Mouse (Mus musculus): ENCODE measurements around the gene Gpc6. TPM values are rescaled to one million over a fixed set of nuclear protein-coding genes. Genes with fewer than 3 reads are reported as not detected.

Gpc6 gene
- total RNA-seq, 2 experiments from 2014 or later, result 27.4 to 32.7 TPM

DNA sequence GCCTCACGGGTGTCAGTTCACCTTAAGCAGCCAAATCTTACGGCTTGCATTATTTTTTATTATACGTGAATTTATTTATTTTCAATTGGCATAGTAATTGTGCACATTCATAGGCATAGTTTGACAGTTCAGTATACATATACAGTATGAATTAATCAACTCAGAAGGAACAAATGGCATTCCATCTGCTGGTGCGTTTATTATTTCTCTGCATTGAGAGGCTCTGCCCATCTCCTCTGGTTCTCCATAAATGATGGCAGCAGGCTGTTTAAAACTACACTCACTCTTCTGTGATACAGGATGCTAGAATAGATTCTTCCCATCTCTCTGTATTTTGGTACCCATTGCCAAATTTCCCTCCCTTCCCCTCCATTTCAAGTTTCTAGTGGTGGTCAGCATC lies 16.7 kb downstream of the Gpc6 start:
- intact Hi-C loops (cut with DNase I), result no loop called here
- DNase-seq (ENCODE audit: extremely low spot score in 1 of 2, low spot score in 2 of 2), result no peak

DNA sequence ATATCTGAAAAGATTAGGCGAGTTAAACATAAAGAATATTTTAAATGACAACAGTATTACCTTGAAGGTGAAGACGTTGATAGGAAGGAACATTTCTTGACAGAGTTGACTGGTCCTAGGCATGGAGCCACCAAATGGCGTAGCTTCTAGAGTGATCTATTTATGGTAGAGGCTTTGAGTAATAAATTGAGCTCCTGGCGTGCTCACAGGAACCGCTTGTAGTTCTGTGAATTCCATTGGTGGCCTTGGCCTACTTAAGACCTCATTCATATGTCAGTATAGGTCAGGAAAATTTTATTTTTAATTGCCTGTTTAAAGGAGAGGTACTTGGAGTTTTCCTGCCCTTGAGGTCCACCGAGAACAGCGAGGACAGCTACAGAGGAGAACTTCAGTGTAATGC lies 18.6 kb downstream of the Gpc6 start:
- intact Hi-C loops (cut with DNase I), result no loop called here
- DNase-seq (ENCODE audit: extremely low spot score in 1 of 2, low spot score in 2 of 2), result no peak

- DNase-seq (ENCODE audit: extremely low spot score in 1 of 2, low spot score in 2 of 2), result no peak
- intact Hi-C loops (cut with DNase I), result no loop called here
These were observed 20.9 kb downstream of the Gpc6 start for GRCm38 (mm10) chr14:116945975-116946374.

GRCm38 (mm10) chr14:116947461-116947860 lies 22.3 kb downstream of the Gpc6 start:
- intact Hi-C loops (cut with DNase I), result no loop called here
- DNase-seq (ENCODE audit: extremely low spot score in 1 of 2, low spot score in 2 of 2), result no peak

DNA sequence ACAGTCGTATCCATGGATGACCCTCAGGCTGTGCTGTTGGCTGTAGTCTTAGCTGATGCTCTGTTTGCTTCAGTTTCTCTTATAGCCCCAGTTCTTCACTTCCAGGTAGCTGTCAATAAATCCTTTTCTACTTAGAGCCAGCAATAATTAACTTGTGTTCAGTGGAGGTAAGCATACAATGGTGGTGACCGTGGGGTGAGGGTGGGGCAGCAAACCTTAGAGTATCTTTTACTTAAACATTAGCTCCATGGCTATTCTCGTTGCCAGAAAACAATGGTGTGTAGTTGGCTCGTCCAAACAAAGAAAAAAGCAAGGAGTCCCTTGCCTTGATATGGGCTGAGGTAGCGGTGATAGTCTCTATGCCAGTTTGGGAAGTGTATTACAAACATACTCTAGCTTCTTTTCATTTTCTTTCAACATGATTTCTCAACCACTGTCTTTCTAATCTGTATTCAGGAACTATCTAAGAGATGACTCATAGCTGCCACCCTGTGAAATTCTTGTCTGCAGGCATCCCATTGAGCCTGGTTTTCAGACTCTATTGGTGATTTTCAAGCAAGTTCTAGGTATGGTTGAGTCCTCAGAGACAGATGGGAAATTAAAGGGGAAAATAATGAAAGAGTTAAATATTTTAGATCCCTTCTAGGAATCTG lies 22.9 kb downstream of the Gpc6 start:
- DNase-seq (ENCODE audit: extremely low spot score in 1 of 2, low spot score in 2 of 2), result no peak
- intact Hi-C loops (cut with DNase I), result no loop called here

DNA sequence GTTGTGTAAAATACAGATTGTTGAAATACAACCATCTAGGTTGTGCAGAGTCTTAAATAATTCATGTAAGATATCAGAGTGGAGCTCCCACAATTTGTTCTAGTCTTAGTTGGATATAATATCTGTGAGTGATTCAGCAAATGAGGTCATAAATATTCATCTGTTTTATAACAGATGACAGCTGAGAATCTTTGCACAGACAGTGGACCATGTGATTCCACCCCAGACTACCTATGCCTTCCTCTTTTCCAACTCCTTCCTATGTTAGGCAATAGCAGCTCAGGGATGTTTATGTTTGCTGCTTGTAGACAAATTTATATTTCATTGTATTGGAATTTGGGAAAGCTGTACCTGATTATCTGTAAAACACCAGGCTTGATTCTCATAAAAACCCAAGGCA lies 32.0 kb downstream of the Gpc6 start:
- intact Hi-C loops (cut with DNase I), result no loop called here
- no peak for DNase-seq (ENCODE audit: extremely low spot score in 1 of 2, low spot score in 2 of 2)

DNA sequence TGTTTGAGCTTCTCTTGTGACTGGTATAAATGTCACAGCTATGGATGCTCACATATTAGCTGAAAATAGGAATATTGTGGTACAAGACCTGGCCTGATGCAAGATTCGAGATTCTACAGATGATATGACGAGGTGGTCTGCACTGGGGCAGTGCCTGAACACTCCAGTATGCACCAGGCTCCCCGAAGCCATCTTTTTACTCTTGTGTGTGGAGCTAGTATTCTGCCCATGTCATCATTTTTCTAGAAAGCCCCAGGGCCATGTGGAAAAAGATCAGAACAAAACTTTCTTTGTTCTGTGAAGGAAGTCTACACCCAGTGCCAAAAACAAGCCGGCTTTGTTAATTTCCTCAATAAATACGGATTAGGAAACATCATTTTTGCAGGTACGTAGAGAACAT lies 39.7 kb downstream of the Gpc6 start:
- intact Hi-C loops (cut with DNase I), result no loop called here
- DNase-seq (ENCODE audit: extremely low spot score in 1 of 2, low spot score in 2 of 2), result no peak

DNA sequence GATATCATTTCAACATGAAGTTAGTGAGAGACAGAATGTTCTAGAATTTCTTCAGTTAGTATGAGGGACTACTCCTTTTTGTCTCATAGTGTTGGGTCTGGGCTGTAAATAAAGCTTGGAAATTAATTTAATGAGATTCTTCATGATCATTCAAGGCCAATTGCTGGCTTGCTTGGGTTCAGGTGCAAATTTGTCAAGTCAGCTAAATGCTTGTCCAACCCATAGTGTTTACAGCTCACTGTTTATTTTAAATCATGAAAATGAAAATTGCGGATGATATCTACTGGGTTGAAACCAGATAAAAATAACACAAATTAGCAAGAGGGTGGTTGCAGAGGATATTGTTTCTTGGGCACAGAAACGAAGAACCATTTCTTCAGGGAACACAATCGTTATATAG lies 49.6 kb downstream of the Gpc6 start:
- DNase-seq (ENCODE audit: extremely low spot score in 1 of 2, low spot score in 2 of 2), result no peak
- intact Hi-C loops (cut with DNase I), result no loop called here

DNA sequence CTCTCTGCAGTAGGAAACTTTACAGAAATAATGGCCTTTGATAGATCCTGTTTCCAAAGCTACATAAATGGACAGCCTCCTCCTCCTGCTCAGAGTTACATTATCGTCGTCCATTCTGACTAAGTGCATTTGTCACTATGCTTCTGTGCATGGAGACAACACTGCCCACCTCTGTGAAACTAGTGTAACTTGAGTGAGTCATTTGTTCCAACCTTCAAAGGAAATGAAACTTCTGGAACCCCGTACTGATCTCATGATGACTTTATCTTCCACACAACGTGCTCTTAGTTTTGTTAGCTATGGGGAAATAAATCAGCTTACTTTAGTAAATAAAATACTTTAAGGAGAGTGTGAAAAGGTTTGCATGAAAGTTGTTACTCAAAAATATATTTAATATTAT lies 50.1 kb downstream of the Gpc6 start:
- no peak for DNase-seq (ENCODE audit: extremely low spot score in 1 of 2, low spot score in 2 of 2)
- intact Hi-C loops (cut with DNase I), result no loop called here

- no peak for DNase-seq (ENCODE audit: extremely low spot score in 1 of 2, low spot score in 2 of 2)
- intact Hi-C loops (cut with DNase I), result no loop called here
These were observed 52.1 kb downstream of the Gpc6 start for GRCm38 (mm10) chr14:116977259-116977658.

- DNase-seq (ENCODE audit: extremely low spot score in 1 of 2, low spot score in 2 of 2), result no peak
- intact Hi-C loops (cut with DNase I), result no loop called here
These were observed 54.7 kb downstream of the Gpc6 start for GRCm38 (mm10) chr14:116979714-116980382.

DNA sequence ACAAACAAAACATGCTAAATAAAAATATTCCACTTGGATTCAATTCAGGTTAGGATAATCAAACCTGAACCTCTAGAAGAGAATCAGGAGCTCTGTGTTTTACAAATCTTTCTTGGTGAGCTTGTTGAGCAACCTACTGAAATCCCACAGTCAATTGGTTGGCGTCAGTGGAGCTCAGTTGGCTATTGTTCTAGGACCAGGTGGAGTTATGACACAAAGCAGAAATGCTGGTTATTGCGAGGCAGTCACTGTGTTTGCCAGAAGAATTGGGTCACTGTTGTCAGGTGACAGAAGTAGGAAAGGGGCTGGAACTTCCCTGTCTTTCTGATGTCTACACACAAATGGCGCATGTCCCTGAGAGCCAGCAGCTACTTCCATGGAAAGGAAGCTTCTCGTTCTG lies 56.6 kb downstream of the Gpc6 start:
- intact Hi-C loops (cut with DNase I), result no loop called here
- DNase-seq (ENCODE audit: extremely low spot score in 1 of 2, low spot score in 2 of 2), result no peak

DNA sequence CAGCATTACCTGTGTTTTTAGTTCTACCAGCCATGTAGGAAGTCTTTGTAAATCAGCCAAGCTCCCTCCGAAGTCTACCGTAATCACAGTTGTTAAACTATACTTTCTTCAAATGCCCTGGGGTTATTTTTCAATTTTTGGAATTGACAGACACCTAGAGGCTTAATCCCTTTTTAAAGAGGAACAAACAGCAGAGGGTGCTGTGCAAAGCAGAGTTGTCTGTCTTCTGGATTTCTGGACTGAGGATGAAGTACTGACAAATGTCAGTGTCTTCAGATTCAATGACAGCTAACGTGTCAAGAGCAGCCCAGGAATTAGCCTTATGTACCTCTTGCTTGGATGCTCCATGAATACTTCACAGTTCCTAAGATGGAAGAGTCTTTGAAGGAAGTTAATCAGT lies 62.2 kb downstream of the Gpc6 start:
- DNase-seq (ENCODE audit: extremely low spot score in 1 of 2, low spot score in 2 of 2), result no peak
- intact Hi-C loops (cut with DNase I), result no loop called here

- intact Hi-C loops (cut with DNase I), result no loop called here
- no peak for DNase-seq (ENCODE audit: extremely low spot score in 1 of 2, low spot score in 2 of 2)
These were observed 75.3 kb downstream of the Gpc6 start for GRCm38 (mm10) chr14:117000376-117000775.

- intact Hi-C loops (cut with DNase I), result no loop called here
- no peak for DNase-seq (ENCODE audit: extremely low spot score in 1 of 2, low spot score in 2 of 2)
These were observed 77.2 kb downstream of the Gpc6 start for GRCm38 (mm10) chr14:117002313-117002712.

GRCm38 (mm10) chr14:117008781-117009180 lies 83.7 kb downstream of the Gpc6 start:
- intact Hi-C loops (cut with DNase I), result no loop called here
- no peak for DNase-seq (ENCODE audit: extremely low spot score in 1 of 2, low spot score in 2 of 2)

GRCm38 (mm10) chr14:117012969-117013368 lies 87.9 kb downstream of the Gpc6 start:
- peak in 1 of 2 experiments; percentile 27 for DNase-seq (ENCODE audit: extremely low spot score in 1 of 2, low spot score in 2 of 2)
- intact Hi-C loops (cut with DNase I), result no loop called here

DNA sequence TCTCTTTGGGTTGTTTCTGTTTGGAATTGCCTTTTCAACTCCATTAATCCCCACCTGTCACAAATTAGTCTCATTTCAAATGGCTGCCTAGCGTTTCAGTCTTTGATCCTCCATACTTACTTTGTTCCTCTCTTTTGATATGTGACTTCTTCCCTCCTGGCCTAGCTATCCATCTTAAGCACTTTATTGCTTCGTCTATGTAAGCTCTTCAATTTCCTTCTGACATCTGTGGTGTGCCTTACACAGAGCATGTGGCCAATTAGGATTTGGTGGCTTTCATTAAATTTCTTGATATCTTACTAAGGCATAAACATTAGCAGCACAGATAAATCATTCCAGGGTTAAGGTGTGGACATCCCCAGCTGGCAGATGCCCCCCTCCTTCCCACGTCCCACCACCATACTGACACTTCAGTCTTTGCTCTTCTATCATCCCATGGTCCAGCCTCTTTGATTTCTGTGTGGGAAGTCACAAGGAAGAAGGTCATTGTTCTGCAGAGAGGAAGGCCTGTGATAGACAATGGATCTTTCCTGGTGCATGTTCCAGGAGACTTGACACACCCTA lies 88.5 kb downstream of the Gpc6 start:
- intact Hi-C loops (cut with DNase I), result no loop called here
- DNase-seq (ENCODE audit: extremely low spot score in 1 of 2, low spot score in 2 of 2), result no peak

DNA sequence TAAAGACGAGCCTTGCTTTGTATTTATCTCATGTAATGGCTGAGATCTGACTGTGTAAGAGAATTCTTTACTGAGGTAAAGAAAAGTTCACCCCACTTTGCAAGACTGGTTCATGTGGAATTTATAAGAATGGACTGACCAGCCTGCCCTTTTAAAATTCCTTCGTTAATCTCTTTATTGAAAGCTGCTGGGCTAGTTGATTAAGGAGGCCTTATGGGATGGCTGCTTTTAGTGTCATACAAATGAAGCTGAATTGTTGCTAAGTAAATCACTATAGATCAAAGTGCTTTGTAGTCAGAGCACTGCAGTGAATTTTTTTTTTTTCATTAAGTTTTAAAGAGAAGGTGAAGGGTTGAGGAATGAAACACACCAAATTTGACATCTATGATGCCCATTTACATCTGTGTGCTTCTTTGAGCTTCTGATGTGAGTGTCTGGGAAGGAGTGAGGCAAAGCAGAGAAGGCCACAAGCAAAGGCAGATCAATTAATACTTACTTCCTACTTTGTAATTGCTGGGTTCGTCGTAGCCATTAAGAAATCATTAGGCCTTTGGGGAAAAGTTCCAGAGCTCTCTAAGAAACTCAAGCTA lies 90.3 kb downstream of the Gpc6 start:
- no peak for DNase-seq (ENCODE audit: extremely low spot score in 1 of 2, low spot score in 2 of 2)
- intact Hi-C loops (cut with DNase I), result no loop called here

DNA sequence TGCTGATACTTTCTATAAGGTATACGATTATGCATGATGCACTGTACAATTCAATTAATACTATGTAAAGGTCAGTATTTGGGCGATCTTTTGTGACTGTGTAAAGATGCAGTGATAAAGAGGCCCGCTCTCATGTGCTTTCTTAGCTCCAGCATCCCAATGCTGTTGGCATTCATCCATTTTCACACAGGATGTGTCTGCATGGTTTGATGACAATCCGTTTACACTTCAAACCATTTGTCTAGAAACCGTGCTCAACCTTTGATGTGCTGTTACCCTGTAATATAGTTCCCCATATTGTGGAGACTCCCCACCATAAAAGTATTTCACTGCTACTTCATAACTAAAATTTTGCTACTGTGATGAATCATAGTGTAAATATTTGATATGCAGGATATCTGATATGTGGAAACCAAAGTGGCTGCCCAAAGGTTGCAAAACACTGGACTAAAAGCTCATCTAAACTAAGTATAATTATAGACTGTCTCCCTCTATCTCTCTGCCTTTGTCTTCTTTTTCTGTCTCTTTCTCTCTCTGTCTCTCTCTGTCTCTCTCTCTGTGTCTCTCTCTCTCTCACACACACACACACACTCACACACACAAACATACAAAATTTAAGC lies 97.2 kb downstream of the Gpc6 start:
- intact Hi-C loops (cut with DNase I), result no loop called here
- DNase-seq (ENCODE audit: extremely low spot score in 1 of 2, low spot score in 2 of 2), result no peak
